Mouse (Mus musculus): Measurements from ENCODE around the gene 1700008P02Rik.
"Not testable (repeated sequence)": the region's sequence is repeated elsewhere in the genome, so short reads cannot be mapped to it uniquely, and the experiment has no call there.

The 1700008P02Rik gene

GRCm38 (mm10) chr3:6620343-6620742 lies at the start of gene 1700008P02Rik:
Gene 1700008P02Rik, minus strand, starts transcription at chr3:6620443.
- no peak for DNase-seq (ENCODE audit: low spot score)

GRCm38 (mm10) chr3:6649411-6649810 lies 29.2 kb upstream of the 1700008P02Rik start:
- DNase-seq (ENCODE audit: low spot score), result no peak

DNA sequence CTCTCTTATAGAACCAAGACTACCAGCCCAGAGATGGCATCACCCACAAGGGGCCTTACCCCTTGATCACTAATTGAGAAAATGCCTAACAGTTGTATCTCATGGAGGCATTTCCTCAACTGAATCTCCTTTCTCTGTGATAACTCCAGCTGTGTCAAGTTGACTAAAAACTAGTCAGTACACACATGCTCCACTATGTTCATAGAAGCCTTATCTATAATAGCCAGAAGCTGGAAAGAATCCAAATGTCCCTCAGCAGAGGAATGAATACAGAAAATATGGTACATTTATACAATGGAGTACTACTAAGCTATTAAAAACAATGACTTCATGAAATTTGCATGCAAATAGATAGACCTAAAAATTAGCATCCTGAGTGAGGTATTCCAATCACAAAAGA lies 17.9 kb upstream of the 1700008P02Rik start:
- DNase-seq (ENCODE audit: low spot score), result not testable (repeated sequence)

DNA sequence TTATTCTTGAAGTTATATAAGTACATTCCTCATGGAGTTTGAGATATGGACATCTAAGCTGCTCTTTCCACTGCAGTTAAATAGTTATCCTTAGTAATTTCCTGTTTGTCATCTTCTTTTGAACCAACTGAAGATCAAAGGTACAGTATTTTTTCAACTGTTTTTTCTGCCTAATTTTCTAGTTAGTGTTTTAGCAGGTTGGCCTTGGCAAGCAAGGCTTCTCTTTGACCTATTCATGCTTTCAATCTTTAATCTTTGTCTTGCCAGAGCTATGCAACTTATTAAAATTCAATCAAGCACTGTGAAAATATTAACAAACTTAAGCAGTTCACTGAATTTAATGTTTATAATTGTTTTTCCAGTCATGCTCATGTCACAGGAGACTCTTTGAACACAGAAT lies 14.0 kb upstream of the 1700008P02Rik start:
- no peak for DNase-seq (ENCODE audit: low spot score)

GRCm38 (mm10) chr3:6617881-6618280 lies 2.4 kb downstream of the 1700008P02Rik start:
- DNase-seq (ENCODE audit: low spot score), result no peak
